Mouse (Mus musculus): ENCODE results near the gene Clcn6. TPM values are rescaled to one million over a fixed set of nuclear protein-coding genes. Genes with fewer than 3 reads are reported as not detected.

Gene Clcn6
- polyA plus RNA-seq, 1 experiment: 2.7 TPM

- 65% methylated on average over 15 of the region's 15 CpGs for WGBS
- no peaks in the 10 kb centered on the region for H3K36me3 ChIP-seq (ENCODE audit: control insufficient read depth, insufficient read depth, low read length)
- H3K27ac ChIP-seq (ENCODE audit: insufficient read depth, low read depth, low read length): no peak overlapping the region
- no peak for TF ChIP-seq POLR2A (IDR thresholded peaks at IDR 0.05; ENCODE audit: low read depth, low read length)
- TF ChIP-seq CTCF (IDR thresholded peaks at IDR 0.05; ENCODE audit: extremely low read depth, insufficient read length, insufficient replicate concordance, low read depth, low read length): no peak
- no peak overlapping the region for H3K4me3 ChIP-seq (ENCODE audit: low read depth, low read length)
- H3K4me1 ChIP-seq (ENCODE audit: control insufficient read depth, insufficient read depth, insufficient read length, low read length): peaks cover 12% of the 10 kb centered on the region; the same call in 1 of the 2 replicates
- H3K27me3 ChIP-seq (ENCODE audit: control insufficient read depth, insufficient read depth, low read length): no peaks in the 10 kb centered on the region
Measured at GRCm38 (mm10) chr4:148040029-148040830, 1.6 kb upstream of the Clcn6 start.

GRCm38 (mm10) chr4:148039254-148040028 lies 820 bp upstream of the Clcn6 start:
- Histone ChIP-seq H3K27ac (ENCODE audit: insufficient read depth, low read depth, low read length) (peak overlapping the region; percentile 46), H3K36me3 (ENCODE audit: control insufficient read depth, insufficient read depth, low read length) (no peaks in the 10 kb centered on the region), H3K4me3 (ENCODE audit: low read depth, low read length) (peak overlapping the region; percentile 90), H3K4me1 (ENCODE audit: control insufficient read depth, insufficient read depth, insufficient read length, low read length) (peaks cover 12% of the 10 kb centered on the region; the same call in 1 of the 2 replicates), H3K27me3 (ENCODE audit: control insufficient read depth, insufficient read depth, low read length) (no peaks in the 10 kb centered on the region)
- TF ChIP-seq CTCF (IDR thresholded peaks at IDR 0.05; ENCODE audit: extremely low read depth, insufficient read length, insufficient replicate concordance, low read depth, low read length) (no peak), POLR2A (IDR thresholded peaks at IDR 0.05; ENCODE audit: low read depth, low read length) (no peak)
- 12% methylated on average over 19 of the region's 19 CpGs for WGBS

- Histone ChIP-seq H3K27me3 (ENCODE audit: control insufficient read depth, insufficient read depth, low read length) (no peaks in the 10 kb centered on the region), H3K4me3 (ENCODE audit: low read depth, low read length) (peak overlapping the region; percentile 90), H3K4me1 (ENCODE audit: control insufficient read depth, insufficient read depth, insufficient read length, low read length) (peaks cover 12% of the 10 kb centered on the region; the same call in 1 of the 2 replicates), H3K27ac (ENCODE audit: insufficient read depth, low read depth, low read length) (peak overlapping the region; percentile 81), H3K36me3 (ENCODE audit: control insufficient read depth, insufficient read depth, low read length) (no peaks in the 10 kb centered on the region)
- TF ChIP-seq POLR2A (IDR thresholded peaks at IDR 0.05; ENCODE audit: low read depth, low read length) (no peak), CTCF (IDR thresholded peaks at IDR 0.05; ENCODE audit: extremely low read depth, insufficient read length, insufficient replicate concordance, low read depth, low read length) (no peak)
- WGBS: 4% methylated on average over 26 of the region's 26 CpGs
Measured at GRCm38 (mm10) chr4:148038079-148038599, 482 bp downstream of the Clcn6 start.

GRCm38 (mm10) chr4:148035440-148035839 lies 3.2 kb downstream of the Clcn6 start:
- 93% methylated on average over 3 of the region's 3 CpGs for WGBS
- Histone ChIP-seq H3K36me3 (ENCODE audit: control insufficient read depth, insufficient read depth, low read length) (no peaks in the 10 kb centered on the region), H3K4me3 (ENCODE audit: low read depth, low read length) (no peak overlapping the region), H3K4me1 (ENCODE audit: control insufficient read depth, insufficient read depth, insufficient read length, low read length) (peaks cover 6% of the 10 kb centered on the region; the same call in 1 of the 2 replicates), H3K27ac (ENCODE audit: insufficient read depth, low read depth, low read length) (no peak overlapping the region), H3K27me3 (ENCODE audit: control insufficient read depth, insufficient read depth, low read length) (no peaks in the 10 kb centered on the region)
- no peak for TF ChIP-seq CTCF (IDR thresholded peaks at IDR 0.05; ENCODE audit: extremely low read depth, insufficient read length, insufficient replicate concordance, low read depth, low read length)
- no peak for TF ChIP-seq POLR2A (IDR thresholded peaks at IDR 0.05; ENCODE audit: low read depth, low read length)

GRCm38 (mm10) chr4:148033858-148034410 lies 4.7 kb downstream of the Clcn6 start:
- Histone ChIP-seq H3K27me3 (ENCODE audit: control insufficient read depth, insufficient read depth, low read length) (no peaks in the 10 kb centered on the region), H3K27ac (ENCODE audit: insufficient read depth, low read depth, low read length) (no peak overlapping the region), H3K4me3 (ENCODE audit: low read depth, low read length) (no peak overlapping the region), H3K4me1 (ENCODE audit: control insufficient read depth, insufficient read depth, insufficient read length, low read length) (no peaks in the 10 kb centered on the region; the same call in 1 of the 2 replicates), H3K36me3 (ENCODE audit: control insufficient read depth, insufficient read depth, low read length) (no peaks in the 10 kb centered on the region; the same call in 1 of the 2 replicates)
- TF ChIP-seq POLR2A (IDR thresholded peaks at IDR 0.05; ENCODE audit: low read depth, low read length) (no peak), CTCF (IDR thresholded peaks at IDR 0.05; ENCODE audit: extremely low read depth, insufficient read length, insufficient replicate concordance, low read depth, low read length) (no peak)
- 88% methylated on average over 7 of the region's 7 CpGs for WGBS

GRCm38 (mm10) chr4:148030506-148030905 lies 8.1 kb downstream of the Clcn6 start:
- no peak for TF ChIP-seq CTCF (IDR thresholded peaks at IDR 0.05; ENCODE audit: extremely low read depth, insufficient read length, insufficient replicate concordance, low read depth, low read length)
- TF ChIP-seq POLR2A (IDR thresholded peaks at IDR 0.05; ENCODE audit: low read depth, low read length): no peak
- Histone ChIP-seq H3K36me3 (ENCODE audit: control insufficient read depth, insufficient read depth, low read length) (no peaks in the 10 kb centered on the region; the same call in 1 of the 2 replicates), H3K27me3 (ENCODE audit: control insufficient read depth, insufficient read depth, low read length) (no peaks in the 10 kb centered on the region), H3K4me1 (ENCODE audit: control insufficient read depth, insufficient read depth, insufficient read length, low read length) (no peaks in the 10 kb centered on the region), H3K27ac (ENCODE audit: insufficient read depth, low read depth, low read length) (no peak overlapping the region), H3K4me3 (ENCODE audit: low read depth, low read length) (no peak overlapping the region)
- WGBS: 88% methylated on average over 5 of the region's 5 CpGs

Data from small intestine, adult 2 months (tissue).